Mouse (Mus musculus) megakaryocyte, embryonic 14.5 days (primary cell): ENCODE measurements at regions not wholly inside any gene's neighbourhood (a gene's known extent, or its start where the extent isn't known, plus 50 kb on each side); places are given as distances from the start of the nearest gene placed in this dataset.

Experiments
- FLI1 ChIP-seq: IDR thresholded peaks from 2 replicates; pipeline ENCODE4 v1.6.1; 2012; ENCODE audit warnings: low read length, inconsistent platforms, mixed read lengths
- GATA1 ChIP-seq: IDR thresholded peaks from 3 replicates; pipeline ENCODE4 v1.6.1; 2012; ENCODE audit warnings: mixed read lengths, low read length, inconsistent platforms, borderline replicate concordance

DNA sequence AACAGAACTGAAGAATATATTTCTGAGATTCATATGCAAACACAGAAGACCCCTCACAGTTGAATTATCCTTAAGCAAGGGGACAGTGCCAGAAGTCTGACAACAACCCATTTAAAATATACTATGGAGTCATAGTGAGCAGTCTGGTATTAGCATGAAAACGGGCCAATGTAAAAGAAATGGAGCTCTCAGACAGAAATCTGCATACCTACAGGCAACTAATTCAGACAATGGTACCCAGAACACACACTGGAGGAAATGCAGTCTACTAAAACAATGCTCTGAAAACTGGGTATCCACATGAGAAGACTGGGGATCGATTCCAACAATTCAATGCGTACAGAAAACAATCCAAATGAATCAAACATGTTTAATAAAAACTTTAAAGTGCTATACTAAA, 832.1 kb downstream of the Efna5 start:
- TF ChIP-seq GATA1 = no peak
- TF ChIP-seq FLI1 = no peak
